Mouse (Mus musculus) ES-Bruce4 (cell line): ENCODE measurements around the gene Prkar2a.

ENCODE experiments used
- CTCF ChIP-seq: IDR thresholded peaks from one replicate; pipeline ENCODE4 v1.8.1; 2011; ENCODE audit warnings: low read depth, low read length
- POLR2A ChIP-seq: IDR thresholded peaks from one replicate; pipeline ENCODE4 v1.8.1; 2011; ENCODE audit warnings: low read length; ENCODE audit not compliant: insufficient read depth

DNA sequence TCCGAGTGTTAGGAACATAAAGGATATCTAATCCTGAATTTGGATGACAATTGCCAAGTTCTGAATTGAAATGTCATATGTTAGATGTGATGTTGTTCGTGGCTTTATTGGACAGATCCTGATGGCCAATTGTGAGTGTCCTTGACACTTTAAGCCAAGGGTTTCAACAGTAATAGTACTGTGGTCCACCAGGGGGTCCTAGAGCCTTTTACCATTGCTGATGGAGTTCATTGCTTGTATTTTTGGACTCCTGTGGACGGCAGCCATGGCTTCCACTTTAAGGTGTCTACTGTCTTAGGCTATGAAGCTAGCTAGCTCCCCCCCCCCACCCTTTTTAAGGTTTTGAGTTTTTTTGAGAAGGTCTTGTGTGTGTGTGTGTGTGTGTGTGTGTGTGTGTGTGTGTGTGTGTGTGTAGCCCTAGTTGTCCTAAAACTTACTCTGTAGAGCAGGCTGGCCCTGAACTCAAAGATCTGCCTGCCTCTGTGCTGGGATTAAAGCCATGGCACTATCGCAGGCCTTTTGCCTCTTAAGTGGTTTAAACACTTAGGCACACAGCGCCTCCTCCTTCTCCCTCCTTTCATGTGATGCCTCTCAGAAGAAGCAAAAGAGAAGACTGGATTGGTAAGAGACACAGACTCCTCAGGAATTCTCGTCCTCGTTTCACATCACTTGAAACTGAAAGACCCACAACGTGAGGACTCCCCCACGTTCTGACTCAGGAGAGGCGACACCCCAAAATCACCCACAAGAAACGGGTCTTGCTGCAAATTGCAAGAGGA lies 63.2 kb downstream of the Prkar2a start:
- TF ChIP-seq CTCF (no peak), POLR2A (no peak)
